Mouse (Mus musculus) E14TG2a.4 (cell line): ENCODE data around the gene Hist2h2be.

Experiments
- CTCF ChIP-seq: conservative IDR thresholded peaks from 2 replicates; pipeline ENCODE4 v1.5.1; 2014; ENCODE audit warnings: low read length
- NANOG ChIP-seq: IDR thresholded peaks from 2 replicates; pipeline ENCODE4 v1.6.1; 2014; ENCODE audit warnings: borderline replicate concordance, low read length, mixed read lengths
- POU5F1 ChIP-seq: IDR thresholded peaks from 2 replicates; pipeline ENCODE4 v1.6.1; 2014; ENCODE audit warnings: low read length, borderline replicate concordance

DNA sequence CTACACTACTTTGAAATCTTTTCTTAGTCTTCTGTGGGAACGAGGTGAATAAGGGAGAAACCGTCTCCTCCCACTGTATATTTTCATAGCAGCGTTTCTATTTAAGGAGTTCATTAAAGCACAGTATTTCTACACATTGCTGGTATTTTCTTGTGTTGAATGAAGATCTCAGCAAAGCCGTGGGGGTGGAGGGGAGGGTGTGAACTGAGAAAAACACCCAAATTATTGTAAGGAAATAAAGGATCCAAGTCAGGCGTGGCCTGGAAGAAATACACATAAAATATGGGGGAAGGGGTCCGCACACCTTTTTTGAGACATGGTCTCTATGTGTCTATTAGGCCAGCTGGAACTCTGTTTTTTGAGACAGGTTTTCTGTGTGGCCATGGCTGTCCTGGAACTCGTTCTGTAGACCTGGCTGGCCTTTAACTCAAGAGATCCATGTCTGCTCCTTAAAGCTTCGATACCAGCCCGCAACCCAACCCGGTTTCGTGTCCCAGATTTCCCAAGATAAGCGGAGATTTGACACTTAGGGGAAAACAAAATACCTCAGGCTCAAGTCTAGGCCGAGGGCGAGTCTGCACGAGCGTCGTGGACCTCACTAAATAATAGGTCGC is 49.2 kb upstream of the Hist2h2be start:
- TF ChIP-seq CTCF, result no peak
- TF ChIP-seq NANOG, result no peak
- TF ChIP-seq POU5F1, result no peak
